17 mouse cellular contexts compared by ENCODE assay signal in genomic region chr14:78775226-78775625, GRCm38 (mm10).
"Had no signal": no experiment of that assay in that cellular context is flagged by ENCODE, and none has a peak within 500 bp of the region (broad histone marks: within the 10 kb centered on the region; RNA-seq: fewer than 3 reads in every experiment).

No protein-coding gene starts in this region.

- H3K27ac ChIP-seq: liver, embryonic 15.5 days; lung, embryonic 15.5 days; macrophage; midbrain, embryonic 13.5 days; midbrain, embryonic 15.5 days; neural tube, embryonic 12.5 days had no signal

- H3K27me3 ChIP-seq: liver, embryonic 15.5 days; lung, embryonic 15.5 days; midbrain, embryonic 15.5 days; neural tube, embryonic 12.5 days had no signal

- H3K4me1 ChIP-seq: liver, embryonic 15.5 days; lung, embryonic 15.5 days; megakaryocyte, embryonic 14.5 days; neural tube, embryonic 12.5 days had no signal

- H3K36me3 ChIP-seq: liver, embryonic 15.5 days; lung, embryonic 15.5 days; midbrain, embryonic 13.5 days; midbrain, embryonic 15.5 days; neural tube, embryonic 12.5 days had no signal

- H3K4me3 ChIP-seq: liver, embryonic 15.5 days; lung, embryonic 15.5 days; midbrain, embryonic 13.5 days; midbrain, embryonic 15.5 days; neural tube, embryonic 12.5 days had no signal

- DNase-seq: liver, postnatal 0 days; lung, adult 2 months; lung, postnatal 14 days; lung, postnatal 36 days; right cerebral cortex, postnatal 25 days; right cerebral cortex, postnatal 4 days; spleen, adult 18-20 months; thymus, adult 18-20 months; thymus, postnatal 14 days; thymus, postnatal 4 days had no signal
